Mouse (Mus musculus) CH12.LX (cell line): ENCODE results near the gene Dock10.

Experiments used
- BHLHE40 ChIP-seq: IDR thresholded peaks from 2 replicates; pipeline ENCODE4 v1.6.1; 2011; ENCODE audit warnings: mild to moderate bottlenecking, low read depth, low read length, improper control_type of control experiment
- CTCF ChIP-seq, 2 experiments: IDR thresholded peaks in 1 of 2; conservative IDR thresholded peaks in 1 of 2; 2 replicates each; pipeline ENCODE4 v1.5.1; 2011 to 2012; ENCODE audit warnings: low read depth in 2 of 2, low read length in 2 of 2, improper control_type of control experiment in 1 of 2, inconsistent platforms in 1 of 2, mild to moderate bottlenecking in 1 of 2, moderate library complexity in 1 of 2
- E2F4 ChIP-seq: IDR thresholded peaks from 2 replicates; pipeline ENCODE4 v1.6.1; 2011; ENCODE audit warnings: low read depth, low read length, improper control_type of control experiment; ENCODE audit not compliant: insufficient replicate concordance
- JUND ChIP-seq: conservative IDR thresholded peaks from 2 replicates; pipeline ENCODE4 v1.6.1; 2011; ENCODE audit warnings: low read depth, low read length, improper control_type of control experiment
- MAFK ChIP-seq: IDR thresholded peaks from 2 replicates; pipeline ENCODE4 v1.6.1; 2011; ENCODE audit warnings: low read length, improper control_type of control experiment; ENCODE audit not compliant: insufficient replicate concordance
- MAZ ChIP-seq: IDR thresholded peaks from 2 replicates; pipeline ENCODE4 v1.6.1; 2012; ENCODE audit warnings: low read depth, mild to moderate bottlenecking, inconsistent platforms, low read length, improper control_type of control experiment, moderate library complexity
- NELFE ChIP-seq: IDR thresholded peaks from 2 replicates; pipeline ENCODE4 v1.6.1; 2011; ENCODE audit warnings: low read depth, low read length, improper control_type of control experiment
- POLR2A ChIP-seq: IDR thresholded peaks from 2 replicates; pipeline ENCODE4 v1.6.1; 2011; ENCODE audit warnings: low read depth, mild to moderate bottlenecking, improper control_type of control experiment, low read length
- RAD21 ChIP-seq: IDR thresholded peaks from 2 replicates; pipeline ENCODE4 v1.6.1; 2011; ENCODE audit warnings: low read depth, mild to moderate bottlenecking, low read length, improper control_type of control experiment, moderate library complexity
- SIN3A ChIP-seq: IDR thresholded peaks from 2 replicates; pipeline ENCODE4 v1.6.1; 2012; ENCODE audit warnings: low read length, improper control_type of control experiment, inconsistent platforms
- SMC3 ChIP-seq: IDR thresholded peaks from 2 replicates; pipeline ENCODE4 v1.6.1; 2011; ENCODE audit warnings: low read depth, low read length, improper control_type of control experiment
- ZMIZ1 ChIP-seq: IDR thresholded peaks from 2 replicates; pipeline ENCODE4 v1.6.1; 2012; ENCODE audit warnings: low read depth, mild to moderate bottlenecking, inconsistent platforms, low read length, improper control_type of control experiment

DNA sequence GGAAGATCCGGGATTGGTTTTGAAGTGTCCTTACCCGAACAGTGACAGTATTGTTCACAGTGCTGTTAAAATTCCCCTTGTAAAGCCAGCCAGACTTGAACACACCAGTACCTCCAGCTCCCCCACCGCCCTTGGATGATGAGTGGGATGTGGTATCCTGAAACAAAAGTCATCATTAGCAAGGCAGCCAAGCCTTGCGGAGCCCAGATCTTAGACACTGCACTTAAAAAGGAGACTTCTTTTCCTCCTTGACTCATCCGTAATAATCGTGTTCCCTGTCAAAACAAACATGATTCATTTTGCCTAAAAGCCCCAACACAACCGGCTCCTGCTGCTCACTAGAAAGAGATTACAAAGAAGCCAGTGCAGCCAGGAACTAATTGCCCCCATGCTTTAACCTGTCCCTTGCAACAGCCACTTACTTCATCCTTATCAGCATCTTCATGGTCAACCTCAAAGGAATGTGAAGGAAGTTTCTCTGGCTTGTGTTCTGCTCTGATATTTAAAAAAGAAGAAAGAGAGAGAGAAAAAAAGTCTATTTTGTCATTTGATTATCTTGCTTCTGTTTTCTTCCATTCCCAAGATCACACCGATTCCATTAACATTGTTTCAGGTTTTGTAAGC, 152.1 kb downstream of the Dock10 start:
- TF ChIP-seq CTCF (conservative IDR thresholded peaks at IDR 0.05 in 1 of 2, IDR thresholded peaks at IDR 0.05 in 1 of 2; ENCODE audit: low read depth in 2 of 2, low read length in 2 of 2) (no peak), POLR2A (no peak), BHLHE40 (no peak), MAFK (no peak), RAD21 (no peak), MAZ (no peak), SIN3A (no peak), E2F4 (no peak), SMC3 (no peak), JUND (no peak), ZMIZ1 (no peak), NELFE (no peak)
